Mouse (Mus musculus) forebrain, embryonic 10.5 days (tissue): ENCODE data around the gene Tulp4. TPM values are rescaled to one million over a fixed set of nuclear protein-coding genes. Genes with fewer than 3 reads are reported as not detected.

ENCODE experiments used
- DNase-seq: peaks from one replicate; pipeline ENCODE4 v3.0.0-alpha.2; 2017; ENCODE audit warnings: low spot score; ENCODE audit errors: extremely low spot score
- H3K27ac ChIP-seq: fragments of 300-500 bp; sonication (generic); 2 replicates; pipeline ENCODE4 v1.5.1; 2016; ENCODE audit warnings: mild to moderate bottlenecking
- H3K27me3 ChIP-seq: fragments of 300-500 bp; sonication (generic); 2 replicates; pipeline ENCODE4 v1.6.1; 2016; ENCODE audit warnings: mild to moderate bottlenecking; ENCODE audit not compliant: poor library complexity, severe bottlenecking
- H3K36me3 ChIP-seq: fragments of 300-500 bp; sonication (generic); replicated peaks from 2 replicates; pipeline ENCODE4 v1.6.1; 2016; ENCODE audit warnings: mild to moderate bottlenecking, moderate library complexity
- H3K4me1 ChIP-seq: fragments of 300-500 bp; sonication (generic); 2 replicates; pipeline ENCODE4 v1.6.1; 2016
- H3K4me3 ChIP-seq: fragments of 300-500 bp; sonication (generic); 2 replicates; pipeline ENCODE4 v1.5.1; 2016; ENCODE audit warnings: mild to moderate bottlenecking, moderate library complexity
- H3K9me3 ChIP-seq: fragments of 300-500 bp; sonication (generic); 2 replicates; pipeline ENCODE4 v1.6.1; 2016; ENCODE audit warnings: mild to moderate bottlenecking, moderate library complexity
- WGBS: fragments of 180-500 bp; shearing (Covaris S2); methylation state at CpG from one replicate; pipeline ENCODE4 v1.1.7; 2016; 5-methylcytosine and 5-hydroxymethylcytosine counted together
- polyA plus RNA-seq: library from polyadenylated mRNA; unstranded; fragments of >200 nt; fragmentation: Nextera tagmentation; extraction: Ambion mirVana; gene quantifications from 2 replicates; pipeline ENCODE4 v1.2.1, GENCODE M21; 2016

The Tulp4 gene
- polyA plus RNA-seq, 1 experiment from 2014 or later, result 136 TPM

GRCm38 (mm10) chr17:6174574-6174973, 68.3 kb downstream of the Tulp4 start:
- H3K9me3 ChIP-seq, result peaks cover 9% of the 10 kb centered on the region; the same call in 1 of the 2 replicates
- peaks cover 10% of the 10 kb centered on the region; the same call in 1 of the 2 replicates for H3K4me1 ChIP-seq
- peaks cover 44% of the 10 kb centered on the region for H3K36me3 ChIP-seq
- WGBS, result 86% methylated on average over 1 of the region's 1 CpGs
- DNase-seq, result no peak
- no peak overlapping the region for H3K4me3 ChIP-seq
- no peaks in the 10 kb centered on the region for H3K27me3 ChIP-seq
- no peak overlapping the region for H3K27ac ChIP-seq

GRCm38 (mm10) chr17:6178564-6179267, 72.5 kb downstream of the Tulp4 start:
- Histone ChIP-seq H3K9me3 (peaks cover 9% of the 10 kb centered on the region; the same call in 1 of the 2 replicates), H3K27me3 (no peaks in the 10 kb centered on the region), H3K4me1 (peaks cover 2% of the 10 kb centered on the region; the same call in 1 of the 2 replicates), H3K4me3 (no peak overlapping the region), H3K27ac (no peak overlapping the region), H3K36me3 (peaks cover 60% of the 10 kb centered on the region)
- WGBS, result 91% methylated on average over 6 of the region's 6 CpGs
- no peak for DNase-seq

GRCm38 (mm10) chr17:6179389-6179788, 73.2 kb downstream of the Tulp4 start:
- Histone ChIP-seq H3K27ac (no peak overlapping the region), H3K4me3 (no peak overlapping the region), H3K4me1 (peaks cover 2% of the 10 kb centered on the region; the same call in 1 of the 2 replicates), H3K36me3 (peaks cover 62% of the 10 kb centered on the region), H3K9me3 (peaks cover 9% of the 10 kb centered on the region; the same call in 1 of the 2 replicates), H3K27me3 (no peaks in the 10 kb centered on the region)
- 77% methylated on average over 4 of the region's 4 CpGs for WGBS
- DNase-seq, result no peak

GRCm38 (mm10) chr17:6180421-6180820, 74.2 kb downstream of the Tulp4 start:
- Histone ChIP-seq H3K4me1 (peaks cover 2% of the 10 kb centered on the region; the same call in 1 of the 2 replicates), H3K9me3 (peaks cover 6% of the 10 kb centered on the region; the same call in 1 of the 2 replicates), H3K27me3 (no peaks in the 10 kb centered on the region), H3K4me3 (no peak overlapping the region), H3K27ac (no peak overlapping the region), H3K36me3 (peaks cover 64% of the 10 kb centered on the region)
- DNase-seq, result no peak
- 95% methylated on average over 3 of the region's 3 CpGs for WGBS

- Histone ChIP-seq H3K27me3 (no peaks in the 10 kb centered on the region), H3K4me3 (no peak overlapping the region), H3K9me3 (no peaks in the 10 kb centered on the region), H3K36me3 (peaks cover 64% of the 10 kb centered on the region), H3K4me1 (peaks cover 2% of the 10 kb centered on the region; the same call in 1 of the 2 replicates), H3K27ac (no peak overlapping the region)
- 88% methylated on average over 4 of the region's 4 CpGs for WGBS
- DNase-seq, result no peak
Observed at GRCm38 (mm10) chr17:6182715-6183114, 76.5 kb downstream of the Tulp4 start.

GRCm38 (mm10) chr17:6186651-6187050, 80.4 kb downstream of the Tulp4 start:
- 94% methylated on average over 4 of the region's 4 CpGs for WGBS
- Histone ChIP-seq H3K27me3 (no peaks in the 10 kb centered on the region), H3K4me3 (no peak overlapping the region), H3K4me1 (no peaks in the 10 kb centered on the region), H3K27ac (no peak overlapping the region), H3K9me3 (no peaks in the 10 kb centered on the region), H3K36me3 (peaks cover 55% of the 10 kb centered on the region)
- no peak for DNase-seq

GRCm38 (mm10) chr17:6187183-6187582, 80.9 kb downstream of the Tulp4 start:
- Histone ChIP-seq H3K27me3 (no peaks in the 10 kb centered on the region), H3K27ac (no peak overlapping the region), H3K9me3 (no peaks in the 10 kb centered on the region), H3K36me3 (peaks cover 58% of the 10 kb centered on the region), H3K4me3 (no peak overlapping the region), H3K4me1 (no peaks in the 10 kb centered on the region)
- no peak for DNase-seq
- 96% methylated on average over 8 of the region's 8 CpGs for WGBS

- WGBS, result 87% methylated on average over 5 of the region's 5 CpGs
- Histone ChIP-seq H3K27ac (no peak overlapping the region), H3K9me3 (no peaks in the 10 kb centered on the region), H3K27me3 (no peaks in the 10 kb centered on the region), H3K36me3 (peaks cover 71% of the 10 kb centered on the region), H3K4me1 (no peaks in the 10 kb centered on the region), H3K4me3 (no peak overlapping the region)
- DNase-seq, result no peak
Observed at GRCm38 (mm10) chr17:6189207-6189606, 83.0 kb downstream of the Tulp4 start.

- 87% methylated on average over 6 of the region's 6 CpGs for WGBS
Observed at GRCm38 (mm10) chr17:6192275-6192674, 86.0 kb downstream of the Tulp4 start.

GRCm38 (mm10) chr17:6195390-6195789, 89.2 kb downstream of the Tulp4 start:
- no peak for DNase-seq
- Histone ChIP-seq H3K4me1 (no peaks in the 10 kb centered on the region), H3K27me3 (no peaks in the 10 kb centered on the region), H3K9me3 (no peaks in the 10 kb centered on the region), H3K27ac (no peak overlapping the region), H3K4me3 (no peak overlapping the region), H3K36me3 (peaks cover 43% of the 10 kb centered on the region)
- WGBS, result 88% methylated on average over 1 of the region's 1 CpGs

More at GRCm38 (mm10) chr17:6192275-6192674, 86.0 kb downstream of the Tulp4 start:
- H3K4me1 ChIP-seq, result no peaks in the 10 kb centered on the region
- no peak overlapping the region for H3K27ac ChIP-seq
- H3K27me3 ChIP-seq, result no peaks in the 10 kb centered on the region
- H3K9me3 ChIP-seq, result no peaks in the 10 kb centered on the region
- peaks cover 46% of the 10 kb centered on the region for H3K36me3 ChIP-seq
- DNase-seq, result no peak
- no peak overlapping the region for H3K4me3 ChIP-seq

- Histone ChIP-seq H3K36me3 (peaks cover 50% of the 10 kb centered on the region), H3K27me3 (no peaks in the 10 kb centered on the region), H3K9me3 (no peaks in the 10 kb centered on the region), H3K4me1 (no peaks in the 10 kb centered on the region), H3K4me3 (no peak overlapping the region), H3K27ac (no peak overlapping the region)
- 86% methylated on average over 7 of the region's 7 CpGs for WGBS
- no peak for DNase-seq
Observed at GRCm38 (mm10) chr17:6197491-6197890, 91.3 kb downstream of the Tulp4 start.

GRCm38 (mm10) chr17:6198670-6199069, 92.4 kb downstream of the Tulp4 start:
- Histone ChIP-seq H3K4me3 (no peak overlapping the region), H3K9me3 (no peaks in the 10 kb centered on the region), H3K27me3 (no peaks in the 10 kb centered on the region), H3K27ac (no peak overlapping the region), H3K36me3 (peaks cover 54% of the 10 kb centered on the region), H3K4me1 (no peaks in the 10 kb centered on the region)
- no peak for DNase-seq
- 91% methylated on average over 6 of the region's 6 CpGs for WGBS

GRCm38 (mm10) chr17:6199166-6199565, 92.9 kb downstream of the Tulp4 start:
- no peaks in the 10 kb centered on the region for H3K4me1 ChIP-seq
- DNase-seq, result no peak
- no peak overlapping the region for H3K4me3 ChIP-seq
- peaks cover 49% of the 10 kb centered on the region for H3K36me3 ChIP-seq
- H3K27me3 ChIP-seq, result no peaks in the 10 kb centered on the region
- H3K27ac ChIP-seq, result no peak overlapping the region
- H3K9me3 ChIP-seq, result no peaks in the 10 kb centered on the region
- 67% methylated on average over 4 of the region's 4 CpGs for WGBS
